Mouse (Mus musculus): ENCODE results near the gene Limk2. TPM values are rescaled to one million over a fixed set of nuclear protein-coding genes. Genes with fewer than 3 reads are reported as not detected.

Limk2 gene
- polyA plus RNA-seq, 1 experiment from 2014 or later: 161 TPM

DNA sequence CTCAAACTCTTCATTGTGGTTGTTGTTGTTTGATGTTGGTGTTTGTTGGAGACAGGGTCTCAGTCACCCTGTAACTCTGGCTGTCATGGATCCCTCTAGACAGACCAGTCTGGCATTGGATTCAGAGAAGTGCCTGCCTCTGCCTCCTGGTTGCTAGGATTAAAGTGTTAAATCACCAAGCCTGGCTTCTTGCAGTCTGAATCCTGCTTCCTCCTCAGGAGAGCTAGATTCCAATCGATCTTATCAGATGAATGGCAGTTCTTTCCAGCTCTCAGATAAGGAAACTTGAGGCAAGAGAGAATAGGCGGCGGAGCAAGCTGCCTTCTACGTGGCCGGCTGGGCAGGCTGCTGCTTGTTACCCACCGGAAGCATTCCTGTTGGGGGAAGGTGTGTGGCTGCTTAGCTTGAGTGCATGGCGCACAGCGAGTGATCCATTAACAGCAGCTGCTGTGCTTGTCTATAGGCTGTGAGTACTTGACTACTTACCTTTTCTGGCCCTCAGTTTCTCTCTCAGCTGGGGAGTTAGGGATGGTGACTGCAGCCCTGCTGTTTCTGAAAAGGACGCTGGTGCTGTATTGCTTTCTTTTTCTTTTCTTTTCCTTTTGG, 74.2 kb downstream of the Limk2 start:
- 50% methylated on average over 9 of the region's 9 CpGs for WGBS
- Histone ChIP-seq H3K4me1 (ENCODE audit: control insufficient read depth, insufficient read depth, low read length) (peaks cover 18% of the 10 kb centered on the region), H3K36me3 (ENCODE audit: control insufficient read depth, insufficient read depth, low read length) (0 out of 2 replicates have a peak, but pooled peaks cover 3% of the 10 kb centered on the region), H3K4me3 (ENCODE audit: low read depth, low read length) (no peak overlapping the region), H3K9me3 (ENCODE audit: control insufficient read depth, low read length) (no peaks in the 10 kb centered on the region), H3K9ac (replicated peaks; ENCODE audit: low read depth, low read length) (no peak overlapping the region), H3K27me3 (ENCODE audit: control insufficient read depth, insufficient read depth, low read length) (no peaks in the 10 kb centered on the region), H3K4me2 (ENCODE audit: low read depth, low read length) (no peak overlapping the region), H3K27ac (ENCODE audit: low read depth, low read length) (no peak overlapping the region)
- ATAC-seq (ENCODE audit: low read depth): no peak

DNA sequence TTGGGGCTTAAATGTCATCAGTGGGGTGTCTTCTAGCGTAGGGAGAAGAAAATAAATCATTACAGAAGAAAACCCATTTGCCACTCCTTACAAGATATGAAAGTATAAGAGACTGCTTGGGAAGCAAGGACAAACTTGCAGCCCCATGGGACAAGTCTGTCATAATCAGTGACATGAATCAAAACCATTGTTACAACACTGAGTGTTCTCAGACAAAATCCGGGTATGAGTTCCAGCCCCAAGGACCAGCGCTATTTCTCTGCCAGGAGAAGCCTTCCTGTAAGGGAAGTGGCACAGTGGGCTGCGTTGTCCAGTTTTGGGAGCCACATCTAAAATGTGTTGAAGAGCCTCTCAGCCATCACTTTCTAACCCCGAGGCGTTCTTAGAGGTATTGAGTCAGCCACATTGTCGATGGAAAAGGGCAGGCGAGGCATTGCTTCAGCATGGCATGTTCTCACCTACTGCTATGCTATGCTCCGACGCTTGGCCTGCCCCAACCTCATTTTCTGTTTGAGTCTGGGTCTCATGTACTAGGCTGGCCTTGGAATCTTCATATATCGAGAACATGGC, 74.8 kb downstream of the Limk2 start:
- Histone ChIP-seq H3K36me3 (ENCODE audit: control insufficient read depth, insufficient read depth, low read length) (0 out of 2 replicates have a peak, but pooled peaks cover 3% of the 10 kb centered on the region), H3K4me1 (ENCODE audit: control insufficient read depth, insufficient read depth, low read length) (peaks cover 18% of the 10 kb centered on the region), H3K4me3 (ENCODE audit: low read depth, low read length) (no peak overlapping the region), H3K4me2 (ENCODE audit: low read depth, low read length) (no peak overlapping the region), H3K27ac (ENCODE audit: low read depth, low read length) (no peak overlapping the region), H3K9ac (replicated peaks; ENCODE audit: low read depth, low read length) (no peak overlapping the region), H3K9me3 (ENCODE audit: control insufficient read depth, low read length) (no peaks in the 10 kb centered on the region), H3K27me3 (ENCODE audit: control insufficient read depth, insufficient read depth, low read length) (no peaks in the 10 kb centered on the region)
- ATAC-seq (ENCODE audit: low read depth): no peak
- WGBS: 92% methylated on average over 11 of the region's 11 CpGs

- Histone ChIP-seq H3K4me2 (ENCODE audit: low read depth, low read length) (no peak overlapping the region), H3K4me1 (ENCODE audit: control insufficient read depth, insufficient read depth, low read length) (peaks cover 18% of the 10 kb centered on the region), H3K9ac (replicated peaks; ENCODE audit: low read depth, low read length) (no peak overlapping the region), H3K4me3 (ENCODE audit: low read depth, low read length) (no peak overlapping the region), H3K36me3 (ENCODE audit: control insufficient read depth, insufficient read depth, low read length) (0 out of 2 replicates have a peak, but pooled peaks cover 3% of the 10 kb centered on the region), H3K9me3 (ENCODE audit: control insufficient read depth, low read length) (no peaks in the 10 kb centered on the region), H3K27me3 (ENCODE audit: control insufficient read depth, insufficient read depth, low read length) (no peaks in the 10 kb centered on the region), H3K27ac (ENCODE audit: low read depth, low read length) (no peak overlapping the region)
- ATAC-seq (ENCODE audit: low read depth): no peak
- WGBS: 92% methylated on average over 11 of the region's 11 CpGs
These were observed 75.8 kb downstream of the Limk2 start for GRCm38 (mm10) chr11:3333111-3333695.

DNA sequence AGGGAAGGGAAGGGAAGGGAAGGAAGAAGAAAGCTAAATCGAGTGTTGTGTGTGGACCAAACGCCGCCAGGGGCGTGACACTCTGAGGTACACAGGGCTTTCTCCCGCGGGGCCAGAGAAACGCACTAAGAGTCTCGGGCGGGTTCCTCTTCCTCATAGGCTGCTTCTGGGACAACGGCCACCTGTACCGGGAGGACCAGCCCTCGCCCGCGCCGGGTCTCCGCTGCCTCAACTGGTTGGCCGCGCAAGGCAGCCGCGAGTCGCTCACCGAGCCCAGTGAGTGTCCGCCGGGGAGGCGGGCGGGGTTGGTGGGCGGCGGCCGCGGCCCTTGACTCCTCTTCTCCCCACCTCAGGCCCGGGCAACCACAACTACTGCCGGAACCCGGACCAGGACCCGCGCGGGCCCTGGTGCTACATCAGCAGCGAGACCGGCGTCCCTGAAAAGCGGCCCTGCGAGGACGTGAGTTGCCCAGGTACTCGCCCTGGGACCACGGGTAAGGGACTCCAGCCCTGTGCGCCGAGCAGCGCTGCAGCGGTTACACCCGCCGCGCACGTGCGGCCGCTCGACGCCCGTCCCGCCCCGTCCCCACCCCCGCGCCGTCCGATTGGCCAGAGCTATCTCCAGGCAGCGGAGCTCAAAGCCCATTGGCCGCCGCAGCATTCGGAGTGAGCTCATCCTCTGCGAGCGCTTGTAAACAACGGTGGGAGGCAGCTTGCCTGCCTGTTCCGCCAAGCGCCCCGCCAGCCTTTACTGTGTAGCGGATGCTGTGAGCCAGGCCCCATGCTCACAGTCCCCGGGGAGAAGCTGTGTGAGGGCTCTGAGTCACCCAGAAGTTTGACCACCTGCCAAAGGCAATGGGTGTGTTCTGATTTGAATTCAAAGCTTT, 77.0 kb downstream of the Limk2 start:
- H3K36me3 ChIP-seq (ENCODE audit: control insufficient read depth, insufficient read depth, low read length): 0 out of 2 replicates have a peak, but pooled peaks cover 3% of the 10 kb centered on the region
- H3K4me1 ChIP-seq (ENCODE audit: control insufficient read depth, insufficient read depth, low read length): peaks cover 10% of the 10 kb centered on the region; the same call in 1 of the 2 replicates
- H3K27ac ChIP-seq (ENCODE audit: low read depth, low read length): peak overlapping the region; percentile 62
- peak overlapping the region; percentile 60 for H3K4me3 ChIP-seq (ENCODE audit: low read depth, low read length)
- under 1% methylated on average over 70 of the region's 75 CpGs for WGBS
- ATAC-seq (ENCODE audit: low read depth): peak; percentile 98
- no peaks in the 10 kb centered on the region for H3K9me3 ChIP-seq (ENCODE audit: control insufficient read depth, low read length)
- peak overlapping the region; percentile 100 for H3K4me2 ChIP-seq (ENCODE audit: low read depth, low read length)
- H3K27me3 ChIP-seq (ENCODE audit: control insufficient read depth, insufficient read depth, low read length): no peaks in the 10 kb centered on the region
- peak overlapping the region; percentile 68 for H3K9ac ChIP-seq (replicated peaks; ENCODE audit: low read depth, low read length)

DNA sequence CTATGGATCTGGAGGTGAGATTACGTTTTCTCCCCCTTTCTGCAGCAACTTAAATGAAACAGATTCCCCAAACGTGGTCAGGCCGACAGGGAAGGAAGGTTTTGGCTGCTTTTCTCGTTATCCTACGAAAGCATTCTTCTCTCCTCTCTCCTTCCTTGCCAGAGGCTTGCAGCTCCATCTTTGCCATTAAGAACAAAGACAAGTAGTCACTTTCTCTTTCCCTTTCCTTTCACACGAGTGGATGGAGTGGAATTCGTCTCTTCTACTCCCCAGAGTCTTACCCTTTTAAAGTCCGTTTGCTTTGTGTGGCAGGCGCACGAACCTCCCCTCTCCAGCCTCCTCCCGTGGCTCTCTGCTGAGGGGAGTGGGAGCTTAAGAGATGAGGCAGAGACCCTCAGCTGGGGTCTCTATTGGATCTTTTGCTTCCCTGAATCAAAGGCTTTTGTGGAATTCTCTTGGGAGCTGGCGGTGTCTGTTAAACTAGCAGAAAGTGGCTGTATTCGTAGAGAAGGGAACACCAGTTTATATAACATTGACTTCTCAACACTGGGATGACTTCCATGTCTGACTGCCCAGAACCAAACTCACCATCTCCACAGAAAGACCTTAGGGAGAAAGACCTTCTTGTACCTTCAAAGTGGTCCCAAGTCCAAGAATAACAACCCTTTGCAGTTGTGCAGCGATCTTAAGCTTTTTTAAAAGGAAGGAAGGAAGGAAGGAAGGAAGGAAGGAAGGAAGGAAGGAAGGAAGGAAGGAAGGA, 77.8 kb downstream of the Limk2 start:
- Histone ChIP-seq H3K4me1 (ENCODE audit: control insufficient read depth, insufficient read depth, low read length) (peaks cover 6% of the 10 kb centered on the region; the same call in 1 of the 2 replicates), H3K27ac (ENCODE audit: low read depth, low read length) (peak overlapping the region; percentile 72), H3K9me3 (ENCODE audit: control insufficient read depth, low read length) (no peaks in the 10 kb centered on the region), H3K27me3 (ENCODE audit: control insufficient read depth, insufficient read depth, low read length) (no peaks in the 10 kb centered on the region), H3K4me2 (ENCODE audit: low read depth, low read length) (peak overlapping the region; percentile 100), H3K36me3 (ENCODE audit: control insufficient read depth, insufficient read depth, low read length) (0 out of 2 replicates have a peak, but pooled peaks cover 3% of the 10 kb centered on the region), H3K4me3 (ENCODE audit: low read depth, low read length) (peak overlapping the region; percentile 60), H3K9ac (replicated peaks; ENCODE audit: low read depth, low read length) (peak overlapping the region; percentile 68)
- WGBS: 3% methylated on average over 14 of the region's 14 CpGs
- ATAC-seq (ENCODE audit: low read depth): no peak

DNA sequence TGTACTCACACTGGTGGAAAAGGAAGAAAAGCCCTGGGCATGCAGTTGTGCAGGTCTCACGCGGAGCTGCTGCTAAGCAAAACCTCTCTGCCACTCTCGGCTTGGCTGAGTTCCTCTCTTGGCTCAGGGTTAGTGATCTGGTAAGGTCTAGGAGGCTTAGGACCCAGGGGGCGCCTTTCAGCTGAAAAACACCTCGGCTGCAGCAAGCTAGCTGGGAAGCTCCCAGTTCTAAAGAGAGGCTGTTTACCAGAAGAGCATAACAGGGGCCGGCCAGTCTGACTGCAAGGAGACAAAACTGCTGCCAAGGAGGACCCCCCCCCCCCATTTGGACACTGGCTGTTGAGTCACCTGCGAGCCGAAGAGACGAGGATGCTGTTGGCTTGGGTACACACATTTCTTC, 78.4 kb downstream of the Limk2 start:
- ATAC-seq (ENCODE audit: low read depth): peak; percentile 35
- WGBS: 0% methylated on average over 9 of the region's 9 CpGs

GRCm38 (mm10) chr11:3329891-3330451, 79.0 kb downstream of the Limk2 start, which contains the start of gene Pik3ip1:
TSS of gene Pik3ip1 (plus strand) at chr11:3330401.
- Histone ChIP-seq H3K4me2 (ENCODE audit: low read depth, low read length) (peak within 1 kb of the TSS; percentile 100), H3K9ac (replicated peaks; ENCODE audit: low read depth, low read length) (peak within 1 kb of the TSS; percentile 68), H3K27ac (ENCODE audit: low read depth, low read length) (peak within 1 kb of the TSS; percentile 72), H3K9me3 (ENCODE audit: control insufficient read depth, low read length) (no peaks in the 10 kb centered on the region), H3K27me3 (ENCODE audit: control insufficient read depth, insufficient read depth, low read length) (no peaks in the 10 kb centered on the region), H3K4me3 (ENCODE audit: low read depth, low read length) (peak within 1 kb of the TSS; percentile 60), H3K36me3 (ENCODE audit: control insufficient read depth, insufficient read depth, low read length) (0 out of 2 replicates have a peak, but pooled peaks cover 3% of the 10 kb centered on the region), H3K4me1 (ENCODE audit: control insufficient read depth, insufficient read depth, low read length) (peaks cover 6% of the 10 kb centered on the region; the same call in 1 of the 2 replicates)
- ATAC-seq (ENCODE audit: low read depth): no peak

More for the DNA sequence above, 78.4 kb downstream of the Limk2 start:
- Histone ChIP-seq H3K27me3 (ENCODE audit: control insufficient read depth, insufficient read depth, low read length) (no peaks in the 10 kb centered on the region), H3K4me1 (ENCODE audit: control insufficient read depth, insufficient read depth, low read length) (peaks cover 6% of the 10 kb centered on the region; the same call in 1 of the 2 replicates), H3K27ac (ENCODE audit: low read depth, low read length) (peak overlapping the region; percentile 72), H3K4me2 (ENCODE audit: low read depth, low read length) (peak overlapping the region; percentile 100), H3K36me3 (ENCODE audit: control insufficient read depth, insufficient read depth, low read length) (0 out of 2 replicates have a peak, but pooled peaks cover 3% of the 10 kb centered on the region), H3K4me3 (ENCODE audit: low read depth, low read length) (peak overlapping the region; percentile 60), H3K9ac (replicated peaks; ENCODE audit: low read depth, low read length) (peak overlapping the region; percentile 68), H3K9me3 (ENCODE audit: control insufficient read depth, low read length) (no peaks in the 10 kb centered on the region)

Data from neural tube, embryonic 14.5 days (tissue).